Mouse (Mus musculus): Measurements from ENCODE around the gene Rbm17.

- TF ChIP-seq POLR2A (IDR thresholded peaks at IDR 0.05; ENCODE audit: control insufficient read depth, low read depth, low read length), result no peak
- TF ChIP-seq CTCF (IDR thresholded peaks at IDR 0.05; ENCODE audit: control insufficient read depth, insufficient read depth, insufficient replicate concordance, low read depth, low read length), result no peak
Observed at GRCm38 (mm10) chr2:11635035-11635434, 31.1 kb upstream of the Rbm17 start.

All from testis, adult 2 months (tissue).